Mouse (Mus musculus): ENCODE results near the gene Gbx2. TPM values are rescaled to one million over a fixed set of nuclear protein-coding genes. Genes with fewer than 3 reads are reported as not detected.

Gene Gbx2
- total RNA-seq (2015; ENCODE audit: low replicate concordance): not detected in 2 replicates
- total RNA-seq (2017; ENCODE audit: low replicate concordance): not detected in 2 replicates

GRCm38 (mm10) chr1:89931120-89931519 lies at the start of gene Gbx2:
Gene Gbx2 (minus strand): TSS chr1:89931179.
- ATAC-seq (replicated peaks; ENCODE audit: low FRiP score, poor library complexity, severe bottlenecking): no peak

GRCm38 (mm10) chr1:89977261-89977660 lies 46.3 kb upstream of the Gbx2 start:
- ATAC-seq (replicated peaks; ENCODE audit: low FRiP score, poor library complexity, severe bottlenecking): no peak

- no peak for ATAC-seq (replicated peaks; ENCODE audit: low FRiP score, poor library complexity, severe bottlenecking)
Measured at GRCm38 (mm10) chr1:89976411-89976810, 45.4 kb upstream of the Gbx2 start.

DNA sequence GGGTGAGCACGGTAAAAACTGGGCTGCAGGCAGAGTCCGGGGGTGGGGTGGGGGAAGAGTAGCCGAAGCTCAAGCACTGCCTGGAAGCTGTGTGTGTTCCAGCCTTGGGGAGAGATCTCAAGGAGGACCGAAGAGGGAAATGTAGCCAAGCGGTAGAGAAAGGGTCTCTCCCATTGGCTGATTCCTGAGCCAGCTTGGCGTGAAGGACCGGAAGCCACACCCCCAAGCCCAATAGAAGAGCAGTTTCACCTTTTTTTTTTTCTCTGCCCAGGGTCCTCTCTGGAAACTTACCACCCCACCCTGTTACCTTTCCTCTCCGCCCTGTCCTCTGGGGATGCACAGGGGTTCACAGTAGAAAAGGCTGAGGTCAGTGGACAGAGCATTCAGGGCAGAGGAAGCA lies 43.6 kb upstream of the Gbx2 start:
- no peak for ATAC-seq (replicated peaks; ENCODE audit: low FRiP score, poor library complexity, severe bottlenecking)

GRCm38 (mm10) chr1:89971848-89972247 lies 40.9 kb upstream of the Gbx2 start:
- ATAC-seq (replicated peaks; ENCODE audit: low FRiP score, poor library complexity, severe bottlenecking): no peak

DNA sequence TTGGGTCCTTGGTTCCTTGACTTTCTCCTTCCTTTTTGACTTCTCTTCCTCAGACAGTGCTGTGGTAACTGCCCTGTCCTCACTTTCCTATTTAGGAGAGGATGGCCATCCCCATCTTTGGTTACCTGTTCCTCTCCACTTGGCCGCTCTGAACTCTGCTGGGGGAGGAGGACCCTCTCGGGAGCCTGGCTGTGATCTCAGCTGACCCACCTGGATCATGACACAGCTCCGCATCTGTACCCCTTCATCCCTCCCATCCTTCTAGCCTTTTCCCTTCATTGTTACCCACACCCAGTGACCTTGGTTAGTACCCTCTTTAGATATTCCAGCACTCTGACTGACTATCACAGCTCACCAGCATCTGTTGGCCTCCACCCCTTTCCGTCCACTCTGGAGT lies 38.7 kb upstream of the Gbx2 start:
- no peak for ATAC-seq (replicated peaks; ENCODE audit: low FRiP score, poor library complexity, severe bottlenecking)

- ATAC-seq (replicated peaks; ENCODE audit: low FRiP score, poor library complexity, severe bottlenecking): no peak
Measured at GRCm38 (mm10) chr1:89969072-89969713, 38.2 kb upstream of the Gbx2 start.

DNA sequence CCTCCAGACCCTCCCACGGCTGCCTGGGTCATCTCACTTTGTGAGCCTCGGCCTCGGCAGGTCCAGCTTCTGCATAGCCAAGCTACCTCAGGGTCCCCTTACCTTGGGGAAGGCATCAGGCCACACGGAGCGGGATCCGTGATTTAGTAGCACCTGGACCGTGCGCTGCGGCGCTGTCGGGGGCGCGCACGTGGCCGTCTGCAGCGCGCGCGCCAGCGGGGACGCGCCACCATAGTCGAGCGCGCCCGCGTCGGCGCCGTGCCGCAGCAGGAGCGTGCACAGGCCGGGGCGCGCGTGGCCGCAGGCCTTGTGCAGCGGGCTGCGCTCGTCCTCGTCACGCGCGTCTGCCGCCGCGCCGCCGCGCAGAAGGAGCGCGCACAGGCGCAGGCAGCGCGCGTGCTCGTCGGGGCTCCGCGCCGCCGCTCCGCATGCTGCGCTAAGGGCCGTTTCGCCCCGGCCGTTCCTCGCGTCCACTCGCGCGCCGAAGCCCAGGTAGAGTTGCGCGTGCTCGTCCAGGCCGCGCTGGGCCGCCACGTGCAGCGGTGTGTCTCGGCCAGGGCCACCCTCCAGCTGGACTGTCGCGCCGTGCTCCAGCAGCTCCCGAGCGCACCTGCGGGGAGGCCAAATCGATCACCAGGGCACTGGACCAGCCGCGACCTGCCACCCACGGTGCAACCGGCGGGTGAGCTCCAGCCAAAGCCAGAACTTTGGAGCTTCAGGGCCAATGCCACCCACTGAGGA lies 37.3 kb upstream of the Gbx2 start:
- ATAC-seq (replicated peaks; ENCODE audit: low FRiP score, poor library complexity, severe bottlenecking): no peak

- no peak for ATAC-seq (replicated peaks; ENCODE audit: low FRiP score, poor library complexity, severe bottlenecking)
Measured at GRCm38 (mm10) chr1:89967585-89967984, 36.6 kb upstream of the Gbx2 start.

DNA sequence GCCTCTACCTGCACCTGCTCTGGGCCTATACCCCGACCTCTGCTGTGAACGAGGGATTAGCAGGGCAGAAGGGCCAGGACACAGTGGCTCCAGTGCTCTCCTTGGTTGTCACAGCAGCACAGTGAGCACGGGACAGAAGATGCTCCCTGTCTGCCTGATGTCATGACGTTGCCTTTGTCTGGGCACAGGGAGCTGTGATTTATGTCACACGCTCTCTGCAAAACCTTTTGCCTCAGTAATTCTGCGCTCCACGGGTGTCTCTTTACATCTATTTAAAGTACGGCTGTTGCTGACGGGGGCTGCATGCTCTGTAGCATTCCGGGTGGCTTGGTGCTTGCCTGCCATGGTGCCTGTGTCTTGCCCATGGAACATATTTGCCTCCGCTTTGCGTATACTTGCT lies 33.4 kb upstream of the Gbx2 start:
- ATAC-seq (replicated peaks; ENCODE audit: low FRiP score, poor library complexity, severe bottlenecking): no peak

DNA sequence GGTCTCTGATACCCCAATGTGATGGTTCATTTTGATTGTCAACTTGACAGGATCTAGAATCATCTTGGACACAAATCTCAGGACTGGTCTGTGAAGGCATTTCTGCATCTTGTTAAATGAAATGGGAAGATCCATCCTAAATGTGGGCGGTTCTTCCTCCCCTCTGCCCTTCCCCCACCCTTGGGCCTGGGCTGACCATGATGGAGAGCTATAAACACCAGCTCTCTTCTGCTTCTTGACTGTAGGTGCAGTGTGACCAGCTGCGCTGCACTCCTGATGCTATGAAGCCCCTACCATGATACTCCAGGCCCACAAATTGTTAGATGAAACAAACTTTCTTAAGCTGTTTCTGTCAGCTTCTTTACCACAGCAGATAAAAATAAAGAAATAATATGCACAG lies 32.3 kb upstream of the Gbx2 start:
- no peak for ATAC-seq (replicated peaks; ENCODE audit: low FRiP score, poor library complexity, severe bottlenecking)

- ATAC-seq (replicated peaks; ENCODE audit: low FRiP score, poor library complexity, severe bottlenecking): no peak
Measured at GRCm38 (mm10) chr1:89962092-89962491, 31.1 kb upstream of the Gbx2 start.

GRCm38 (mm10) chr1:89959393-89959792 lies 28.4 kb upstream of the Gbx2 start:
- no peak for ATAC-seq (replicated peaks; ENCODE audit: low FRiP score, poor library complexity, severe bottlenecking)

DNA sequence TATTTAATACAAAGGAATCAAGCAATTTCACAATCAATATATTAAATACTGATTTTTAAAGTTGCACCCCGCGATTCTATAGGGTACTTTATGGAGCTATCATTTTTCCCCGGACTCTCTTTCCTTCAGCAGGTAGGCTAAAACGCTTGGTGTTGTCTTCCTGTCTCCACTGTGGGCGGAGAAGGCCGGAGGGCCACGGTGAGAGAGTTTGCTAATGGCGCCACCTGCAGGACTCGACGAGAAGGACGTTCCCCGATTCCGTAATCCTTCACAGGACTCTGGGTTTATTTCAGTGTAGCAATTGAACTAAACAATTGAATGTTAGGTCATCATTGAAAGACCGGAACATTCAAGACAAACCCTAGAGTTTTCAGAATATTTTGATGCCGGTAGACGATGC lies 12.2 kb upstream of the Gbx2 start:
- ATAC-seq (replicated peaks; ENCODE audit: low FRiP score, poor library complexity, severe bottlenecking): no peak

DNA sequence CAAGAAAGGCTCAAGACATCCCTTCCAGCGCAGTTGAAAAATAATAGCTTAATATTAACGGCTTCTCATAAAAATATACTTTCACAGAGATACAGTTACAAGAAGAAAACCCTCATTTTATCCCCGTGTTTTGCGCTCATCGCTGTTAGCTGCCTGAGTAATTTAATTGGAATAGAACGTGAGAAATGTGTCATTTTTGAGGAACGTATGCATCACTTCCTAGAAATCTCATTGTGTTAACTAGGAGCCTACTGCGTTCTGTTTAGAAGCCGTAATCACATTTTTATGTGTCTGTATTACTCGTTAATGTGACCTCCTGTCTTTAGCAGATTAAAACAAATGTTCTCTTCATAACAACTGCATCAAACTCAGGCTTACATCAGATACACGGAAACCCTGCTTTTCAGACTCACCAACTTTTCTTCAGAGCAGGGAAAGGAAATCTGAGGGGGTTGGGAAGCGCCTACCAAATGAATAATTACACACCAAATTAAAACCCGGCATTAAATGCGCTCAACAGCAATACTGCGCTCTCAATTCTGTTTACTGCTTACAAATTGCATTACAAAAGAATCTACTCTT lies 11.5 kb upstream of the Gbx2 start:
- ATAC-seq (replicated peaks; ENCODE audit: low FRiP score, poor library complexity, severe bottlenecking): no peak

DNA sequence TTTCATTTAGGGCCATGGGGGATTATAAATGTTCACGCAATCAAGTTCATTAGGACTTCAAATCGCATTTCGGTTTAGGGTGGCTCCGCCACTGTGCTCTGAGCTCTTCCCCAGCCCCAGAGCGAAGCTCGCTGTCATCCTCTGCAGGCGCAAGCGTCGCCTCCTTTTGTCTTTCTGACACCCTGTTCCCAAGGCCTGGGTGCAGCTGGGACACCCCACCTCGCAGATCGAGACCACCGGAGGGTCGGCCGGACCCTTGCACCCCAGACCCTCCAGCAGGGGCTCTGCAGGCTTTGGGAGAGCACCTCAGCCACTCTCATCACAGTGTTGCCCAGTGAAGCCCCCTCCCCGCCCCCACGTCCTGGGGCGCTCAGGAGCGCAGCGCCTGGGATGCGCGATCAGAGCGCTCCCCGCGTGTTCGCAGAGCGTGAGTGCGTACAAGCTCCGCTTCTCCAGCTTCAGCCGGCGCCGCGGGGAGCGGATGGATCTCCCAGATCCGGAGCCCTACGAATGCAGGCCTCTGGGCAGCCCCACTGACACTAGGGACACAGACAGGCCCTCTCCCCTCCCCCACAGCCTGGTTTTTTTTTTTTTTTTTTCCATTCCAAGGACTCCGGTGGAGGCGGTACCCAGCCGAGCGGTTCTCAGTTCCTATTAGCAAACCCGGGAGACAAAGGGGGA lies 10.9 kb upstream of the Gbx2 start:
- ATAC-seq (replicated peaks; ENCODE audit: low FRiP score, poor library complexity, severe bottlenecking): no peak

DNA sequence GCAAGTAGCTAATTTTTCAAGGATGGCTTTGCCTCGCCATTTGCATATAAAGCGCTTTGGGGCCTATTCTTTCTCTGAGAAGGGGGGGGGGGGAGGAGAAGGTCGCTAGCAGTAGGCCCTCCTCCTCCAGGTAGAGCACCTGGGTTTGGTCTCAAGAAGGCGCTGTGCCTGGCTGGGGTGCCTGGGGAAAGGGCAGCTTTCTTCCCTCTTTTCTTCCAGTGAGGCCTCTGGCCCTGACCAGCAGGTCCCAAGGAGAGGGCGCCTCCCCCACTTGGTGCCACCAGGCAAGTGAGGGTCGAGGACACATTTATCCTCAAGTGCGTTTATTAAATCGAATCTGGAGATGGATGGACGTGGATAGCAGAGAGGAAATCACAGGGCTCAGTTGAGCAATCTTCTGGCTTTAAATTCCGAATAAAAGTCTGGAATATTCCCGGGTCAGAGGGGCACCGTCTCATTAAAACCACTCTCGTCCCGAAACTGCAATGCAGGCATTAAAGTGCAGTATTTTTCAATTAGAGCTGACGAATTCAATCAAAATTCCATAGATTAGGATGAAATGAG lies 10.1 kb upstream of the Gbx2 start:
- no peak for ATAC-seq (replicated peaks; ENCODE audit: low FRiP score, poor library complexity, severe bottlenecking)

DNA sequence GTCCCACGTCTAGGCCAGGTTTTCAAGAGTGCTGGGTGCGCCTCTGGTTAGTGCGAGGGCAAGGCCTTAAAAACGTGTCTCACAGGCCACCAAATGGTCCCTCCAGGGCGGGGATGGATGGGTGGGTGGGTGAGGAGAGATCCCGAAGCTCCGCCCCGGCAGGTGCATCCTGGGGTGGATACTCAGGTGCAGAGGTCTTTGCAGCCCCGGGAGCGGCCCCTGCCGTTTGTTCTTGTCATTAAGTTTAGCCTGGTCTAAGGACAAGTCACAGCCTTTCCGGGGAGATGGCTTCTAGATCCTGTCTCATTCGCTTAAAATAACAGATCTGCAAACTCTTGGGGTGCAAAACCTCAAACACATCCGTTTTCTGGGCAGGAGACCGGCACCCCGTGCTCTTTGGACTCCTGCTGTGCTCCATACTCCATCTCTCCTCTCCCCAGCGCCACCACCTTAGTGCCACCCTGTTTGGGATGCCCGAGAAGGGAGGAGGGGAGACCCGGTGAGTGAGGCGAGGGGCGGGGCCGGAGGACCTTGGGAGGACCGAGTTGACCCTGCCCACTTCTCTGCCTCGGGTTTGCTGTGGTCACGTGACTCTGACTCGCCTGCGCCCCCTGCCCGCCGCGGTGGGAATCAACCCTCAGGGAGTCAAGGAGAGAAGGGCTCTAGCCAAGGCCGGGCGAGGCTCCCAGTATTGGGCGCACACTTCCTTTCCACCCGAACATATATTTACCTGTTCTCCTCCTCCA lies 9.2 kb upstream of the Gbx2 start:
- ATAC-seq (replicated peaks; ENCODE audit: low FRiP score, poor library complexity, severe bottlenecking): no peak

DNA sequence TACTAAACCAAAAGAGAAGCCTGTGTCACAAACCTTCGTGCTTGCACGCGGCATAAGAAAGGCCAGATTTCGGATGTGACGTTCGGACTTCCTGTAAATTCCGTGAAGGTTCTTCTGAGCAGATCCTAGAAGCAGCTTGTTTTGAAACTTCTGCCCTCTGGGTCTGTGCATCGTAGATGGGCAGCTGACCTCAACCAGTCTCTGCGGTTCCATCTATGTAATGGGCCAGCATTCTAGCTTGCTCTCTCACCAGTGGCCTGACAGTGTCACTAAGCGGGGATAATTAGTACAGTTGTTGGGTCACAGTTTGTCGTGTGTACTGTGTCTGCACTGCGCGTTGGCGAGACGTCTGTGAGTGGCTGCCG lies 8.6 kb upstream of the Gbx2 start:
- no peak for ATAC-seq (replicated peaks; ENCODE audit: low FRiP score, poor library complexity, severe bottlenecking)

Measured in erythroid progenitor cell, adult 5-6 weeks (primary cell).